Mouse (Mus musculus) cerebellum, adult 2 months (tissue): ENCODE results near the gene Rexo1.

Source experiments
- CTCF ChIP-seq: fragments of 200-500 bp; IDR thresholded peaks from 2 replicates; pipeline ENCODE4 v1.5.1; 2011; ENCODE audit warnings: low read depth, mild to moderate bottlenecking, control low read depth, low read length, moderate library complexity, borderline replicate concordance; ENCODE audit not compliant: insufficient read depth
- POLR2A ChIP-seq: fragments of 200-500 bp; IDR thresholded peaks from 2 replicates; pipeline ENCODE4 v1.6.1; 2011; ENCODE audit warnings: low read length, control low read depth, borderline replicate concordance; ENCODE audit not compliant: insufficient read depth

- TF ChIP-seq CTCF (no peak), POLR2A (no peak)
Observed at GRCm38 (mm10) chr10:80569664-80570066, 8.3 kb upstream of the Rexo1 start.
